Mouse (Mus musculus) liver, embryonic 14.5 days (tissue): Measurements from ENCODE around the gene Gm45713. TPM values are rescaled to one million over a fixed set of nuclear protein-coding genes. Genes with fewer than 3 reads are reported as not detected.
"Not testable (repeated sequence)": the region's sequence is repeated elsewhere in the genome, so short reads cannot be mapped to it uniquely, and the experiment has no call there.

Experiments used
- ATAC-seq: fragments of 200-750 bp; cut with Nextera tagmentation; 2 replicates; pipeline ENCODE4 v1.8.0; 2017; ENCODE audit warnings: moderate number of reproducible peaks, mild to moderate bottlenecking, moderate library complexity; ENCODE audit not compliant: insufficient read depth
- DNase-seq, 3 experiments: peaks; one replicate each; pipeline ENCODE4 v3.0.0-alpha.2; 2012 to 2013; ENCODE audit warnings: low read depth in 3 of 3, low spot score in 3 of 3
- H3K27ac ChIP-seq: fragments of 300-500 bp; sonication (generic); 2 replicates; pipeline ENCODE4 v1.5.1; 2014; ENCODE audit warnings: moderate library complexity, mild to moderate bottlenecking, control low read depth, inconsistent platforms
- H3K27me3 ChIP-seq: fragments of 300-500 bp; sonication (generic); 2 replicates; pipeline ENCODE4 v1.6.1; 2014; ENCODE audit warnings: mild to moderate bottlenecking, low read length, moderate library complexity; ENCODE audit not compliant: control insufficient read depth, insufficient read depth
- H3K36me3 ChIP-seq: fragments of 300-500 bp; sonication (generic); replicated peaks from 2 replicates; pipeline ENCODE4 v1.6.1; 2014; ENCODE audit warnings: low read depth; ENCODE audit not compliant: control insufficient read depth, insufficient read depth
- H3K4me1 ChIP-seq, 2 experiments: fragments of 200-500 bp in 1 of 2; fragments of 300-500 bp in 1 of 2; sonication (generic) in 1 of 2; replicated peaks; 2 replicates each; pipeline ENCODE4 v1.6.1; 2012 to 2014; ENCODE audit warnings: antibody characterized with exemption in 1 of 2, inconsistent platforms in 1 of 2, low read length in 1 of 2; ENCODE audit not compliant: control insufficient read depth in 2 of 2, insufficient read depth in 2 of 2
- H3K4me2 ChIP-seq: fragments of 300-500 bp; sonication (generic); 2 replicates; pipeline ENCODE4 v1.6.1; 2014; ENCODE audit warnings: low read depth, mild to moderate bottlenecking, control low read depth, moderate library complexity
- H3K4me3 ChIP-seq, 2 experiments: fragments of 200-500 bp in 1 of 2; fragments of 300-500 bp in 1 of 2; sonication (generic) in 1 of 2; 2 replicates each; pipeline ENCODE4 v1.5.1; 2012 to 2014; ENCODE audit warnings: low read depth in 2 of 2, low read length in 2 of 2, mild to moderate bottlenecking in 2 of 2, control low read depth in 1 of 2, inconsistent platforms in 1 of 2, moderate library complexity in 1 of 2; ENCODE audit not compliant: insufficient read depth in 1 of 2
- H3K9ac ChIP-seq: fragments of 300-500 bp; sonication (generic); replicated peaks from 2 replicates; pipeline ENCODE4 v1.6.1; 2014; ENCODE audit warnings: mild to moderate bottlenecking, control low read depth, moderate library complexity
- H3K9me3 ChIP-seq: fragments of 300-500 bp; sonication (generic); 2 replicates; pipeline ENCODE4 v1.6.1; 2016; ENCODE audit warnings: low read length, mixed read lengths; ENCODE audit not compliant: control insufficient read depth
- CTCF ChIP-seq: IDR thresholded peaks from 2 replicates; pipeline ENCODE4 v1.5.1; 2016; ENCODE audit warnings: antibody characterized with exemption, low read depth, control low read depth
- EP300 ChIP-seq: IDR thresholded peaks from 2 replicates; pipeline ENCODE4 v1.6.1; 2016; ENCODE audit warnings: antibody characterized with exemption, low read depth
- WGBS: fragments of 180-500 bp; shearing (Covaris S2); extraction: QIAGEN DNeasy Blood & Tissue Kit; methylation state at CpG from one replicate; pipeline ENCODE4 v1.1.7; 2014; ENCODE audit not compliant: insufficient replicate concordance; 5-methylcytosine and 5-hydroxymethylcytosine counted together
- polyA plus RNA-seq, 2 experiments: library from polyadenylated mRNA; depleted of rRNA in 1 of 2; stranded (reverse) in 1 of 2; unstranded in 1 of 2; fragments of >200 nt; fragmentation: Nextera tagmentation in 1 of 2; extraction: Ambion mirVana in 1 of 2; gene quantifications; 2 replicates each; pipeline versions ENCODE4 v1.2.1 to v1.2.3; 2012 to 2014

The Gm45713 gene
- polyA plus RNA-seq, 2 experiments, result 0.63 TPM; not detected in 1

GRCm38 (mm10) chr7:45100046-45100445 lies 36.0 kb downstream of the Gm45713 start:
- Histone ChIP-seq H3K4me3 (no peak overlapping the region), H3K36me3 (no peaks in the 10 kb centered on the region), H3K4me1 (peaks cover 0 to 5% of the 10 kb centered on the region in 2 experiments; a peak in 2 of 4 replicates), H3K4me2 (no peak overlapping the region), H3K27ac (no peak overlapping the region), H3K9me3 (no peaks in the 10 kb centered on the region), H3K9ac (no peak overlapping the region), H3K27me3 (no peaks in the 10 kb centered on the region)
- DNase-seq (no peak), ATAC-seq (no peak)
- TF ChIP-seq EP300 (no peak), CTCF (no peak)
- 74% methylated on average over 6 of the region's 6 CpGs for WGBS

DNA sequence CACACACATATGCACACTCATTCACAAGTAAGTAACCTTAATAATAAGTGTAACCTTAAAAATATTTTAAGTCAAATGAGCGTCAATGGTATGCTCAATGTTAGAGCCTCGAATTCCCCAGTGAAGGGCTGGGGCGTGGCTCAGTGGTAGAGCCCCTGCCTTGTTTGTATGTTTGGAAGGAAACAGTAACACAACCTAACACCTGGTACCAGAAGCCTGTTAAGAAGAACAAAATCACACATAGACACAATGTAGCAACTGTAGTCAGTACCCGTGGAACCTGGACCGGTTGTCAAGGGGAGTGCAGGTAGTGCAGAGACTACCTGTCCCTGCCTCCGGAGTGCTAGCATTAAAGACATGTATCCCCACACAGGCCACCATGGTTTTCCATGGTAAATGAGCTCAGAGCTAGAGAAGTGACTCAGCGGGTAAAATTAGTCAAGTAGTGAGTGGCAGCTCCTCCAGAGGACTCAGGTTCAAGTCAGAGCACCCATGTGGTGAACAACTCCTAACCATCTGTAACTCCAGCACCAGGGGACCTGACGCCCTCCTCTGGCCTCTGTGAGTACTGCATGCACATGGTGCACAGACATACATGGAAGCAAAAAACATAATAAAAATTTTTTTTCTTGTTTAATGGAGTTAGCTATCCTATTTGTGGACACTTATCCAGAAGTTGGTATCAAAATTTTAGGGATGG lies 37.3 kb downstream of the Gm45713 start:
- H3K9ac ChIP-seq, result no peak overlapping the region
- H3K27ac ChIP-seq, result no peak overlapping the region
- H3K36me3 ChIP-seq, result no peaks in the 10 kb centered on the region
- no peak overlapping the region for H3K4me2 ChIP-seq
- H3K4me3 ChIP-seq, result no peak overlapping the region
- no peak for TF ChIP-seq EP300
- peak; percentile 58 for TF ChIP-seq CTCF
- no peaks in the 10 kb centered on the region; a peak in 2 of 4 replicates for H3K4me1 ChIP-seq
- ATAC-seq (no peak), DNase-seq (no peak)
- H3K9me3 ChIP-seq, result no peaks in the 10 kb centered on the region
- H3K27me3 ChIP-seq, result no peaks in the 10 kb centered on the region
- WGBS, result 77% methylated on average over 8 of the region's 8 CpGs

GRCm38 (mm10) chr7:45097479-45097878 lies 38.6 kb downstream of the Gm45713 start:
- Histone ChIP-seq H3K4me2 (no peak overlapping the region), H3K27ac (no peak overlapping the region), H3K4me3 (no peak overlapping the region), H3K9ac (no peak overlapping the region), H3K9me3 (no peaks in the 10 kb centered on the region), H3K36me3 (no peaks in the 10 kb centered on the region), H3K4me1 (peaks cover 0 to 6% of the 10 kb centered on the region in 2 experiments; a peak in 2 of 4 replicates), H3K27me3 (no peaks in the 10 kb centered on the region)
- TF ChIP-seq EP300 (no peak), CTCF (no peak)
- 14% methylated on average over 6 of the region's 6 CpGs for WGBS
- DNase-seq, result no peak
- ATAC-seq, result peak; percentile 35

- H3K27me3 ChIP-seq, ATAC-seq, H3K4me2 ChIP-seq, H3K4me3 ChIP-seq, H3K36me3 ChIP-seq, H3K9me3 ChIP-seq, H3K9ac ChIP-seq, DNase-seq, H3K27ac ChIP-seq: not testable (repeated sequence)
- 73% methylated on average over 14 of the region's 14 CpGs for WGBS
- H3K4me1 ChIP-seq, result peaks cover 8 to 14% of the 10 kb centered on the region in 2 experiments; a peak in 3 of 4 replicates
These were observed 40.1 kb downstream of the Gm45713 start for GRCm38 (mm10) chr7:45095965-45096364.

GRCm38 (mm10) chr7:45095367-45095766 lies 40.7 kb downstream of the Gm45713 start:
- no peak for ATAC-seq
- H3K9me3 ChIP-seq, result no peaks in the 10 kb centered on the region

More at GRCm38 (mm10) chr7:45095367-45095766, 40.7 kb downstream of the Gm45713 start:
- Histone ChIP-seq H3K27me3 (no peaks in the 10 kb centered on the region), H3K9ac (no peak overlapping the region), H3K36me3 (no peaks in the 10 kb centered on the region), H3K27ac (no peak overlapping the region), H3K4me3 (no peak overlapping the region), H3K4me1 (peaks cover 9 to 20% of the 10 kb centered on the region in 2 experiments; a peak in 3 of 4 replicates), H3K4me2 (no peak overlapping the region)
- DNase-seq, result no peak
- TF ChIP-seq EP300 (no peak), CTCF (no peak)
- 60% methylated on average over 6 of the region's 6 CpGs for WGBS
